Mouse (Mus musculus) c-Kit-positive CD71-positive TER-119-positive erythroid progenitor cells, embryonic 14.5 days (primary cell): ENCODE measurements around the gene Lars2.

Experiments
- DNase-seq: peaks from one replicate; pipeline ENCODE4 v3.0.0-alpha.2; 2013; ENCODE audit warnings: low spot score

The Lars2 gene

GRCm38 (mm10) chr9:123507380-123507779 is 140.7 kb downstream of the Lars2 start:
- DNase-seq, result no peak

- no peak for DNase-seq
Observed at GRCm38 (mm10) chr9:123508986-123509385, 142.3 kb downstream of the Lars2 start.

- DNase-seq, result no peak
Observed at GRCm38 (mm10) chr9:123509638-123510604, 143.2 kb downstream of the Lars2 start.

GRCm38 (mm10) chr9:123510926-123511325 is 144.2 kb downstream of the Lars2 start:
- DNase-seq, result no peak
